Mouse (Mus musculus) urinary bladder, postnatal 0 days (tissue): ENCODE data around the gene Ccar1. TPM values are rescaled to one million over a fixed set of nuclear protein-coding genes. Genes with fewer than 3 reads are reported as not detected.

Experiments used
- polyA plus RNA-seq: library from polyadenylated mRNA; unstranded; fragments of >200 nt; fragmentation: Nextera tagmentation; extraction: Ambion mirVana; gene quantifications from 2 replicates; pipeline ENCODE4 v1.2.1, GENCODE M21; 2015

The Ccar1 gene
- polyA plus RNA-seq: 54.2 and 56.2 TPM in 2 replicates

DNA sequence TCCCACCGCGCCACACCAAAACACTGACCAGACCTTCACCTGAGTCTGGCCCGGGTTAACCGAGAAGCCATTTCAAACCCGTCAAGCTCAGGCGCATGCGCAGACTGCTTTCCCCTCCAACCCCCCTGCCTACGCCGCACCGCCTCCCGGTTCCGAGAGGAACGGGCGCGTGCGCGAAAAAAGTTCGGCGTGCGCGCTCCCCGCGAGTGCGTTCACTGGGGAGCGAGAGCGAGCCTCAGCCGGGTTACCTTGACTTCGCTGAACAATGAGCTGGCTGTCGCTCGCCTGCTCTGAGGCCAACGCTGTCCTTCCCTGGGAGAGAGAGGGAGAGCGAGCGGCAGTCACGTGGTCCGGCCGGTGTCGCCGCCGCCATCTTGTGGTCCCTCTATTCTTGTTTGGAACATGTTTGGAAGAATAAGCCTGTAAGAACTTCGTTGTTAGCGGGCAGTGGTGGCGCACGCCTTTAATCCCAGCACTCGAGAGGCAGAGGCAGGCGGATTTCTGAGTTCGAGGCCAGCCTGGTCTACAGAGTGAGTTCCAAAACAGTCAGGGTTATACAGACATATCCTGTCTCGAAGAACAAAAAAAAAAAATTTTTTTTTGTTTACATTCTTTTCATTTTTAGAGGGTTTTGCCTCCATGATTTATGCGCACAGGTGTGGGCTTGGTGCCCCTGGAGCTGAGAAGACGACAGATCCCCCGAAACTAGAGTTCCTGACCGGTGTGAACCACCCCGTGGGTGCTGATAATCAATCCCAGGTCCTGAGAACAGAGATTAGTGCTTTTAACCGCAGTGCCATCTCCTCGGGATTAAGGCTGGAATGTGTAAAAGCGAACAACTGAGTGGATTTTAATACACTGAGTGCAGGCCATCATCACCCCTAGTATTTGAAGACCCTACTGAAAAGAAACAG is at the start of gene Ccar1:
Gene Ccar1, minus strand, starts transcription at position 110 of the 914 bp plus-strand sequence.

GRCm38 (mm10) chr10:62725771-62726687 is 66.1 kb downstream of the Ccar1 start, which contains the start of gene Stox1:
TSS of gene Stox1 (minus strand) at chr10:62726128.

Other genes with a start within 250 kb of the Ccar1 start
- 16.7 and 20.4 TPM in 2 replicates for gene Kif1bp, start 213.8 kb downstream of the Ccar1 start, polyA plus RNA-seq
- 10.8 and 13.6 TPM in 2 replicates for gene Ddx21, start 190.0 kb downstream of the Ccar1 start, polyA plus RNA-seq
- 79.9 and 107 TPM in 2 replicates for gene Ddx50, start 141.1 kb downstream of the Ccar1 start, polyA plus RNA-seq
- gene Stox1, start 66.2 kb downstream of the Ccar1 start, polyA plus RNA-seq: 0.55 and 0.79 TPM in 2 replicates
- gene Tet1, start 116.7 kb upstream of the Ccar1 start, polyA plus RNA-seq: 7.1 and 7.8 TPM in 2 replicates
- 12.7 and 13.8 TPM in 2 replicates for gene Slc25a16, start 128.3 kb upstream of the Ccar1 start, polyA plus RNA-seq
- gene Dna2, start 154.7 kb upstream of the Ccar1 start, polyA plus RNA-seq: 2.9 and 4.0 TPM in 2 replicates
- gene Rufy2, start 187.9 kb upstream of the Ccar1 start, polyA plus RNA-seq: 13.5 and 14.6 TPM in 2 replicates
- 30.7 and 34.8 TPM in 2 replicates for gene Hnrnph3, start 231.9 kb upstream of the Ccar1 start, polyA plus RNA-seq
- 0.88 and 0.91 TPM in 2 replicates for gene Pbld2, start 232.0 kb upstream of the Ccar1 start, polyA plus RNA-seq